Mouse (Mus musculus): ENCODE data around the gene Stag2. TPM values are rescaled to one million over a fixed set of nuclear protein-coding genes. Genes with fewer than 3 reads are reported as not detected.

The Stag2 gene
- 10 to 100 TPM; 64.6 to 65.8 TPM for total RNA-seq (2021)
- long read RNA-seq, experiment 1, full-length matches to known transcripts: 1 of 26 reads
- long read RNA-seq, experiment 1, partial matches to known transcripts: 9 of 26 reads
- long read RNA-seq, experiment 1, other reads (novel, unspliced or antisense): 16 of 26 reads
- long read RNA-seq, experiment 2, full-length matches to known transcripts: 6 of 18 reads
- long read RNA-seq, experiment 2, partial matches to known transcripts: 2 of 18 reads
- long read RNA-seq, experiment 2, other reads (novel, unspliced or antisense): 10 of 18 reads

DNA sequence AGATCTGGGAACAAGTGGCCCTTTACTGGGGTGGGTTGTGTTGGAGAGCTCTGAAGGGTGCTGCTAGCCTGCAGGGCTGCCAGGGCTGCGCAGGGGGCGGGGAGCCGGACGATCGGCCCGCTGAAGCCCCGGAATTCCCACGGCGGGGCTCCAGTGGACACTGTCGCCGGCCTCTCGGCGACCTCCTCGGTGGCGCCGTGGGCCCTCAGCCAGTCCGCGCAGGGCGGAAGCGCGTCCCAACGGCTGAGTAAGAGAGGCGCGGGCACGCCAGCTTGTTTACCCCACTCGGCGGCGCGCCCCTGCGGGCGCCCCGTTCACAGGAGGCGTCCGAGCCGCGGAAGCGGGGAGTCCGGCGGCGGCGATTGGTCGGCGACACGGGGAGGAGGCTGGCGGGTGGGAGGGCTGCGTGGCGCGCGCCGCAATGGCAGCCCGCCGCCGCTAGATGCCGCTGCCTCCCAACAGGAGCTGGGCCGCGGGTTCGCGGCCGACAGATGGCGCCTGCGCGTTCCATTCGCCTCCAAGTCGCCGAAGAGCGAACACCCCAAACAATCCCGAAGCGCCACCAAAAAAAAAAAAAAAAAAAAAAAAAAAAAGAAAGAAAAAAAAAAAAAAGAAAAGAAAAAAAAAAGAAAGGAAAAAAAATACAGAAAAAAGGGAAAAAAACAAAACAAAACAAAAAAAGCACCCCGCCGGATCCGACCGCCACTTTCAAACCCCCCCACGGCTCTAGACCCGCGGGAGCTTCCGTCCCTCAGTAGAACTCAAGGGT is at the start of gene Stag2:
Stag2 (plus strand) TSS at position 530 of the 769 bp plus-strand sequence.
- DNase-seq: peak; percentile 90
- intact Hi-C loops (cut with DNase I; ENCODE audit: low total_unique reads): no loop called here

DNA sequence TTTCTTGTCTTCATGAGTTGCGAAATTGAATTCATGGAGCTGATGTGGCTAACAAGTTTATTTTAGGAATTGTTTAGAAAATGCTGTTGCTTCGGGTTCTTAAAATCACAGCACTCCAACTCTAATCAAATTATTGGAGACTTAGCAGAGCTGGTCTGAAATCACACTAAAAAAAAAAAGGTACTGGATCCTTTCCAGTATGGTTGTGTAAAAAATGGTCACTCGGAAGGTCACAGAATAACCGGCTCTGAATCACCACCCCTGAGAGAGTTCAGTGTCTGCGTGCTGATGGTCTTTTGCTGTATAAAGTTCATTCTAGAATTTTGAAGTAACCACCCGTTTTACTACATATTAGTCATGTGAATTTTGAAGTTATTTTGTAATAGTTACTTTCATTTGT is 42.0 kb upstream of the Stag2 start:
- intact Hi-C loops (cut with DNase I; ENCODE audit: low total_unique reads): no loop called here
- DNase-seq: no peak

DNA sequence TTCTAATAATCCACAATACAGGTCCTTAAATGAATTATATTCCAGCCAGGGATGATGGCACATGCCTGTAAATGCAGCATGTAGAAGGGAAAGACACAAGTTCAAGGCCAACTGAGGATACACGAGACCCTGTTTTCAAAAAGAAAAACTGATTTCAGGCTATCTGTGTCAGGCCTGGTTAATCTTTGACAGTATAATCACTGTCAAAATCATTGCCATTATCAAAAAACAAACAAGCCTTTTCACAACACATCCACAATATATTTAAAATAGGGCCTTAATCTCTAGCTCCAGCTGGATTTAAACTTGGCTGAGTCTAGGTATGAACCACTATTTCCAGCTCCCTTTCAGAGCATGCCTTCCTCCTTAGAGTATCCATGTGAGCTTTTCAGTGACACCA is 38.5 kb upstream of the Stag2 start:
- no peak for DNase-seq
- intact Hi-C loops (cut with DNase I; ENCODE audit: low total_unique reads): no loop called here

DNA sequence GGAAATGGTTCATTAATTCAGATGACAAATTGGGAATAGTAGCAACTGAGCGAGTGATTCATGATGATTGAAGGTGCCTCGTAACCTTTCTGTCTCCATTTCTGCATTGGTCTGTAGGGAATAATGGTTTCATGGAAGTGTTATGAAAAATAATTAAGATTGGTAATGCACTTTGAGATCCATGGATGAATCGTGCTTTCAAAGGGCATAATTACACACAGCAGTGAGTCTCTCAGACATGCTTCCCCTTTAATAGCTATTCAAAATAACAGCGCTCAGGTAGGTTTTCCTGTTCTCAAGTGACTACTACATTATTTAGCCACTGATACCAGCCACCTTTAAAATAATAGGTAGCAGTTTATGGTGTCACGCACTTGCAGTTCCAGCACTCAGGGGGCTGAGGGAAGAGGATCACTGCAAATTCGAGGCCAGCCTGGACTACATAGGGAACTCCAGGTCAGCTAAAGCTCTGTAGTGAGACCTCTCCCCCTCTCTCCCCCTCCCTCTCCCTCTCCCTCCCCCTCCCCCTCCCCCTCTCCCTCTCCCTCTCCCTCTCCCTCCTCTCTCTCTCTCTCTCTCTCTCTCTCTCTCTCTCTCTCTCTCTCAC is 29.6 kb upstream of the Stag2 start:
- intact Hi-C loops (cut with DNase I; ENCODE audit: low total_unique reads): no loop called here
- DNase-seq: no peak

DNA sequence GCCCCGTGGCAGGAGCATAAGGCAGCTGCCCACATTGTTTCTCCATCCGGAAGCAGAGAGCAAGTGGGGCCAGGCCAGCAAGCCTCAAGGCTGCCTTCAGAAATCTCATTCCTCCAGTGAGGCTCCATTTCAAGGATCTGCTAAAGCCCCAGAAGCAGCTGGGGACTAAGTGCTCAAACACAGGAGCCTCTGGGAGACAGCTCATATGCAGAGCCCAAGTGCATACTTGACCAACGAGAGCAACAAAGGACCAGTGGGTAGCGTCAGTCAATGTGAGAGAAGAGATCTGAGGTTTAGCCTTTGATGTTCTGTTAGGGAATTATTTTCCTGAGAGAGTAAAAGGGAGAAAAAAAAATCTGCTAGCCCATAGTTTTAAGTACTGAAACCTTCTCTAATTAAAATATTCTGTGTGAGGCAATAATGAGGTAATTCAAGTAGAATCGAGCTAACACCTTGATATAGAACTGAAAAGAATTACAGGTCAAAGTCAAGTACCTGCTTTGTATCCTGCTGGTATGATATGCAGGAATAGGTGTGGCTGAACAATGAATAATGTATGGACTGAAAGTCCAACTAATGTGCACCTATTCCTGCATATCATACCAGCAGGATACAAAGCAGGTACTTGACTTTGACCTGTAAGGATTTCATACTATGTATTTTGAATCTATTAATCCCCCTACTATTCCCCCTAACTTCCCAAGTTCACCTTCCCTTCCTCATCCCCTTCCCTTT is 24.0 kb upstream of the Stag2 start:
- intact Hi-C loops (cut with DNase I; ENCODE audit: low total_unique reads): no loop called here
- no peak for DNase-seq

DNA sequence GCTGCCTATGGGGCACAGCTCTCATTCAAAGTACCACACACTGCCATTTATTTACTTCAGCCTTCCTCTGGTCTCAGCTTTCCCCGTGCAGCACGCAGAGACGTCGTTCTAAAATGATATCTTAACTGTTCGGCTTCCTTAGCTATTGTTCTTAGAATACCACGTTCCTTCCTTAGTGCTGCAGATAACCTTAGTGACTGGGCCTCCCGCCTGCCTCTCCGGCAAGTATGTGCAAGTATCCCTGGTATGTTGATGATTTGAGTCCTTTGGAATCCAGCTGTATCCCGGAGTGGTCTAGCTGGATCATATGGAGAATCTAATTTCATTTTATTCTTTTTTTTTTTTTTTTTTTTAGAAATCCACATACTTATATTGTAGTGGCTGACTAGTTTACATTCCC is 9.2 kb upstream of the Stag2 start:
- intact Hi-C loops (cut with DNase I; ENCODE audit: low total_unique reads): no loop called here

DNA sequence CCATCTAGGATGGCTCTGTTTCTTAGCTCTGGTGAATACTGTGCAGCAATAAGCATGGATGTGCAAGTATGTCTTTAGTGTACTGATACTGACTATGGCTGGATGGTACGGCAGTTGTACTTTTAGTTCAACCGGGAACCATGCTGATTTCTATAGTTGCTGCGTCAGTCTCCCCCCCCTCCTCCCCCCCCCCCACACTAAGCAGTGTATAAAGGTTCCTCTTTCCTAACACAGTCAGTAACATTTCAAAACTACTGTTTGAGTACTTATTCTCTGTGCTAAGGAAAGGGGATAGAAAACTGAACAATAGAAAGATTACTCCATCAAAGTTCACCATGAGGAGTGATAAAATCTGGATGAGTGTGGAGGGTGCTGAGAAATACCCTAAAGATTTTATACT is 6.5 kb upstream of the Stag2 start:
- intact Hi-C loops (cut with DNase I; ENCODE audit: low total_unique reads): no loop called here
- DNase-seq: no peak

More for the DNA sequence above, 9.2 kb upstream of the Stag2 start:
- no peak for DNase-seq

DNA sequence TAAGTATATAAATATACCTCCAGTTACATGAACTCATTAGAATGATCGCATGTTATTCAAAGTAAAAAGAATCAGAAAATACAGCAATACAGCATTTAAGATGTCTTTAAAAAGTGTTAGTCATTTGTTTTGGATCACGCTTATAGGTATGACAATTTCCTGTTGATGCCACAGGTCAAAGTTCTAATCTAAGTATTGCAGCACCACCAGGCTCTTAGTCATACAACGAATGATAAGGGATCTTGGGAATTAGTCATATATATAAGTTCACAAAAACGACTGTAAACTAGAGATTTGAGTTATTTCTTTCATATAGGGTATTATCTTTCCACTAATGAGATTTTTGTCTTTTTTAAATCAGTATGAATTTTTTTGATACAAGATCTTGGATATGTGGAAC is 5.1 kb upstream of the Stag2 start:
- intact Hi-C loops (cut with DNase I; ENCODE audit: low total_unique reads): no loop called here
- no peak for DNase-seq

DNA sequence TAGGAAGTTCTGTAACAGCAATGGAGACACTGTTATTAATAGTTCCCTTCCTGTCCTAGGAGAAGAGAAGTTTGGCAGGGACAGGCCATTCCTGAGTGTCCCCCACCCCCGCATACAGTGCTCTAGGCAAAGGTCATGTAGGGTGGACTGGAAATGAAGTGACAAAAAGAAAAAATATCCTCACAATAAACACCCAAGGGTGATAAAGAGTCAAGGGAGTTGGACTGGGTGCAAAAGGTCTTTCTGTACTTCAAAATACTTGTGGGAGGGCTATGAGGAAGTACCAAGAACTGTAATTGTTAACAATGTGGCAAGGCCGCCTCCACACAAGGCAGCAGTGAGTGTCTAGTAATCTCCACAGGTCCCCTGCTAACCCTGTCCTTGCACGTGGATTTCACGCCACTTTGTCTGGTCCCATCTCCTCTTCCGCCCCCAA is 1.1 kb upstream of the Stag2 start:
- no peak for DNase-seq
- intact Hi-C loops (cut with DNase I; ENCODE audit: low total_unique reads): no loop called here

DNA sequence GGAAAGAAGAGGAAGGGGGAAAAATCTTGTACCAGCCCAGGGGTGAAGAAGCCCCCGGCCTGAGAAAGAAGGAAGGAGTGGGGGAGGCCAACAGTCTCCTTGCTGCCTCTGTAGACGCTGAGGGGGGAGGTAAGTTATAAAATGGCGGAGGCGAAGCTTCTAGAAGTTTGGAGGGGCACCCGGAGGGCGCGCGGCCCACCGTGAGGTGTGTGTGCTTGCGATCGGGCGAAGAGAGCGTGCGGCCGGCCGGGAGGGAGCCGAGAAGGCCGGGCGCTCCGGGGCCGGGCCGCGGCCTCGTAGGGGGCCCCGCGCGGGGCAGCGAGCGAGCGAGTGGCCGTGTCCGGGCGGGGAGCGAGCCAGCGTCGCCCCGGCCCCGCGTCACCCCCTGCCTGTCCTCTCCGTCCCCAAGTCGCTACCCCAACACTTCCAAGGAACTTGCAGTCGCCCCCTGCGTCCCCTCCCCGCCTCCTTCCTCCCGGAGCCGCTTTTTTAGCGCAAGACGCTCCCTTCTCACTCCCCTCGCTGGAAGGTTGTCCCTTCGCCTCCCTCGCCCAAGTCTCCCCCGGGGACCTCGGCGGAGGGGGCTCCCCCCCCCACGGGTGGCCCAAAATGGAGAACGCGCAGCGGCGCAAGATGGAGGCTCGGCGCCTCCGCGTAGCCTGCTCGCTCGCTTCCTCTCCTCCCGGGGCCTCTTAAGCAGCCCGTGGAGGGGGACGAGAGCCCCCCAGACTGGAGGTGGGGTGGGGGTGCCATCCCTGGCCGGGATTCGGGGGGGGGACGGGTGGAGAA is 634 bp downstream of the Stag2 start:
- intact Hi-C loops (cut with DNase I; ENCODE audit: low total_unique reads): no loop called here
- peak; percentile 65 for DNase-seq

DNA sequence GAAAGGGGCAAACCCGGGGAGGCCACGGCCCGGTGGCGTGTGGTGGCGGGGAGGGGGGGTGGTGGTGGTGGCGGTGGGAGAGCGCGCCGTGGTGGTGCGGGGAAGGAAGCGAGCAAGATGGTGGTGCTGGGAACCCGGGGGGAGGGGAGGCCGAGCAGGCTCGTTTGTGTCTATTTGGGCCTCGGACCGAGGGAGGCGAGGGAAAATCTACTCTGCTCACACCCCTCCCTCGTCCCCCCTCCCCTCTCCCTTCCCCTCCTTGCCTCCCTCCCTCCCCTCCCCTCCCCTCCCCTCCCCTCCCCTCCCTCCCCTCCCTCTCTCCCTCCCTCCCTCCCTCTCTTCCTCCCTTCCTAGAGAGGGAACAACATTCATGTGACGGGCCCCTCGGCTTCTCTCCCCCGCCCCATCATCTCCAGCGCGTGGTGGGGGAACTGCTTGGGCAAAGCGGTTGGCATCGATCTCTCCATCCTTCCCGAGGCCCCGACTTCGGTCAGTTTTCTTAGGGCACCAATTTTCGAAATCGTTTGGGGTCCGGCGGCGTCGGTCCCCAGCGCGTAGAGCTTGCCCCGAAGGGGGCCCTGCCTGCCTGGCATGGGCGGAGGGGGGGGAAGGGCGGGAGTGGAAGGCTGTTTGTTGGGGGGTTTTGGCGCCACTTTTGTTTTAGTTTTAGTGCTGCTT is 1.4 kb downstream of the Stag2 start:
- DNase-seq: peak; percentile 80
- intact Hi-C loops (cut with DNase I; ENCODE audit: low total_unique reads): no loop called here

DNA sequence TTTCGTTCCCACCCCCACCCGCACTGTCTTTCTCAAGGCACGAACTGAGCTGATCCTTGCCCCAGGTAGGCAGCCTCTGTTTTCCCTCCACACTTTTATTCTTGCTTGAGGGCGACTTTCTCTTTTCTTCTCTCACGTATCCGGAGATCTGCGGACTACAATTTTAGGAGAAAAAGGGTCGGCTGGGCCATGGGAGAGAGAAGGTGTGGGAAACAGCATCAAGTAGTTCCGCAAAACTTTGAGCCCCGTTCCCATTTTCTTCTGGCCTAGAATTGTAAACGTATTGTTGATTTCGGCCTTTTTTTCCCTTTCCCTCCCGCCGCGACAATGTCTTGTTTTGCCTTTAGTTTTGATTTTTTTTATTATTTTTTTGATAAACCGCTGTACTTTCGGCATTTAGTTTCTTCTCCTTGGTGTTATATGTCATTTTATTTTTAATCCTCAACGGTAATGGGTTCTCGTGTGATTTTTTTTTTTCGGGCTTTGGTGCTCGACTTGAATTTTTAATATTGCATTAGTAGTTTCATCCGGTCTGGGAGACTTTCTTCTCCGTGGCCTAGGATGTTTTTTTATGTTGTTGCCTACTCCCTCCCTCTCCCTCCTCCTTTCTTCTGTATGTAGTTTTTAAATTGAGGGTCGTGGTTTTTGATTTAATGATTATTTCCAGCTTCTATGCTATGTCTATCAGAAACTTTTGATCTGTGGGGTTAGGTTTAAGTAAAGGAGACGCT is 2.1 kb downstream of the Stag2 start:
- intact Hi-C loops (cut with DNase I; ENCODE audit: low total_unique reads): no loop called here
- DNase-seq: no peak

DNA sequence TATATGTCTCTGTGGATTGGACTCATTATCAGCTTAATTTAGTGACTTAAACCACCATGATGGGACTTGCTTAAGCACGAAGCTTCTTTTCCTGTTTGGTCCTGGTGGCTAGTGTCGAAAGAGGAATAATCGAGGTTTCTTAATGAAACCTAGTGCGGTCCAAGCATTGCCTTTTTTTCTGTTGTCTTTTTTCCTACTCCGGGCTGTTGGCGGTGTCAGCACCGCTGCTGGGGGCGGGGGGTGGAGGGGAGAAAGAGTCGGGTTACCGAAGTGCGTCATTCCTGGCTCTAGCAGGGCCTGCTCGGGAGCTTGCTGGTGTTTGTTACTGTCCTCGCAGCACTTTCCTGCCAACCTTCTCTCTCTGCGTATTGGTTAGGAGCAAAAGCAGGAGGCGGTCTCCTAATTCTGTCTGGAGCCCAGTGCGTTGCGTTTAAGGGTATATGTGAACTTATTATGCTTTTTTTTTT is 2.8 kb downstream of the Stag2 start:
- intact Hi-C loops (cut with DNase I; ENCODE audit: low total_unique reads): no loop called here

DNA sequence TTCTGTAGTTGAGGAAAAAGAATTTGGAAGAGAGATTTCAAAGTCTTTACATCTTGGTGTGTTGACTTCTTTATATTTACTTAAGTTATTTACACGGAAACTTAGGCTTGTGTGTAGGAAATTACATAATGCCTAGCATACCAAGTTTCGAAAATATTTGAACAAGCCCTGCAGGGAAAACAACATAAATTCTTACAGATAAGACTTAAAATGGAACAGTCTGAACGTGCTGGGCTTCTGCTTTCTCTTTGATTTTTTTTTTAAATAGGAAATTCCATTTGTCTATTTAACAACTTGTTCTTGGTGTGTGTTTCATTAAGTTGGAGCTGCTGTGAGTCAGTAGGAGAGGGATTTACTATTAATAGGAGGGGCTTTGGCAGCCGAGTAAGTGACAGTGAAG is 3.9 kb downstream of the Stag2 start:
- intact Hi-C loops (cut with DNase I; ENCODE audit: low total_unique reads): no loop called here
- DNase-seq: no peak

More for the DNA sequence above, 2.8 kb downstream of the Stag2 start:
- DNase-seq: peak; percentile 87

DNA sequence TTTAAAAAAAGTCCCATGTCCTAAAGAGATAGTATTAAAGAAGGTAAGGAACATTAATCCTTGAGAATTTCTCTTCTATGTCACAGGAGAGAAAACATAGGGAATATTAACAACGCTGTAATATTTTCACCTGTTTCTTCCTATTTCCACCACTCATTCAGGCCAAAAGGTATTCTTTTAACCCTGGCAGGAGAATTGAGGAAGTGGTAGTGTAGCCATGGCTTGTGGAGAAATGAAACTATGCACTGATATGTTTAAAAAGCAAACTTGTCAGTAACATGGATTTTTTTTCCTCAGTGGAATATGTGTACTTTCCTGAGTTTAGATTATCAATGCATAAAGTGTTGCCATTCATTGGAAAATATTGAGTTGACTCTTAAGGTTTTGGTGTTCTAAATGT is 16.3 kb downstream of the Stag2 start:
- intact Hi-C loops (cut with DNase I; ENCODE audit: low total_unique reads): no loop called here
- no peak for DNase-seq

DNA sequence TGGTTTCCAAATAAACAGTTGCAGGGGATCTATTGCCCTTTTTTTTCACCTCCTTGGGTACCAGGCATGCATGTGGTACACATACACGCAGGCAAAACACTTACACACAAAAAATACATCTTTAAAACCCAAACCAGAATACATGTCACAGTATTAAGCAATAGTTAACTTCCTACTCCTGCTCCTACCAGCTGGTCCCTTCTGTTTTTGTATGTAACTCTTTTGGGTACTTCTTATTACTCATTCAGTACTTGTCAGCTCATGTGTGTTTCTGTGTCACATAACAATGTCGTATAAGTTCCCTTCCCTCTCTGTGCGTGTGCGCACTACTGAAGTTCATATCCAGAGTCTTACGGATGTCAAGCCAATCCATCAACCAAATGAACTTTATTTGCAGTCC is 21.7 kb downstream of the Stag2 start:
- DNase-seq: no peak
- intact Hi-C loops (cut with DNase I; ENCODE audit: low total_unique reads): no loop called here

DNA sequence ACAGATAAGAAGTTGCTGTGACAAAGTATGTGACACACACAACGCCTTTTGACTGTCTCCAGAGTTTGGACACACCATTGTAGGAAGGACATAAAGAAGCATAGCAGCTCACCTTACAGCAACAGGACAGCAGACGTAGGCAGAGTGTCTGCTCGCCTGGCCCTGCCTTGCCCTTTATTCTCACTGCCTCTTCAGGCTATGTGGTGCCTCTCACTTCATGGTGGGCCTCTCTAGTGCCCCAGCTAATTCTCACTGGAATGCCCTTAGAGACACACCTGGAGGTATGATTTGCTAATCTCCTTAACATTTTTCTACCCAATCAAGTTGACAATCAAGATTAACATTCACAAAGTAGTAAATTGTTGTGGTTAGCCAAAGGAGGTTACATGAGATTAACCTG is 38.5 kb downstream of the Stag2 start:
- intact Hi-C loops (cut with DNase I; ENCODE audit: low total_unique reads): no loop called here
- DNase-seq: no peak

DNA sequence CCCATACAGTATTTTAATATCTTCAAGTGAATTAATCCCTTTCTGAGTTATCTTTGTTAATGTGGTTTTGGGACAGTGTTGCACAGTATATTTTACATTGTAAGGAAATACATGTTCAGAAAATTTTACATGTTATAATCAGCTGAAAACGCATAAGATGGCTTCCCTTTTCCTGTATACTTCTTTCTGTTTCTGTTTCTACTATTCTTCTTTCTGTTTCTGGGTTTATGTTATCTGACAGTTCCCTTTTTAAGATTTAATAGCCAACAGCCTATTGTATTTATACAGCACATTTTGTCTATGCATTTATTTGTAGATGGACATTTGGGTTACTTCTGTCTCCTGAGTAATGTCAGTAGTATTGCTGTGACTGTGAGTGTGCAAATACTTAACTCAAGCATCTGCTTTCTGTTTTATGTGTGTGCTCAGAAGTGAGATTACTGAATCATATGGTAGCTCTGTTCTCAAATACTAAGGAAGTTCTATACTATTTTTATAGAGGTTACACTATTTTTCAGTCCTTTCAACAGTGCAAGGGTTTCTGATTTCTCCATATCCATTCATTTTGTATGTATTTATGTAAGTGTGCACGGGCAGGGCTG is 39.8 kb downstream of the Stag2 start:
- DNase-seq: no peak
- intact Hi-C loops (cut with DNase I; ENCODE audit: low total_unique reads): no loop called here

All from gastrocnemius, postnatal 14 days (tissue).